Mouse (Mus musculus): ENCODE measurements around the gene Polr2e.

DNA sequence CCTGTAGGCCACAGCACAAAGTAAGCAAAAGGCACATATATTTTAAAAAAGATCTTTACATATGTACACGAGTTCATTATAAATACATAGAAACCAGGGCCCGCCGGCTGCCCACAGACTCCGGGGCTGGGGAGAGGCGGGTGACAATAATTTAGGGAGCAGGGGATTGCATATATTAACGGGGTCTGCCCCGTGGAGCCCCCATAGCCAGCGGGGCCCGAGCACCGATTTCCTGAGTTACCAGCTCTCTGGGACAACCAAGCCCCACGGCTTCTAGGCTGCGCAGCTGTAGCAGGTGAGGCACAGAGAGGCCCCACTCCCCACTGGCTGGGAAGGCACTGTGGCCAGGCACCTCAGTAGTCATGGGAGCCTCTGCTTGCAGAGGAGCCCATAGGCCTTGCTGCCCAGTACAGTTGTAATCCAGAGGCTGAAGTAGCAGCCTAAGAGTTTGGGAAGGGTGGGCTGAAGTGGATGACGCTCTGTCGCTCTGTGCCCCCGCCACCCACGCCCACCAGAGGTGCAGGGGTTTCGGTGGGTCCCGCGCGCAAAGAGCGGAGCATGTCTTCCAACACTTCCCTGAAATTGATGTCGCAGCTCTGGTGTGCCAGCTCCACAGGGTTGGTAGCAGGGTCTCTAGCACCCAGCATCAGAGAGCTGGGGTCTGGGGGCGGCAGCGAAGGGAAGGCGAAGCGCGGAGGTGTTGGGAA is 17.5 kb upstream of the Polr2e start:
- TF ChIP-seq CTCF (IDR thresholded peaks at IDR 0.05; ENCODE audit: low read depth, low read length) (no peak), POLR2A (IDR thresholded peaks at IDR 0.05; ENCODE audit: extremely low read depth, insufficient read depth, low read length) (0 out of 2 replicates have a peak, but pooled peaks have one; percentile 17)
